Mouse (Mus musculus) cerebellum, adult 11-12 months (tissue): ENCODE measurements at regions not wholly inside any gene's neighbourhood (a gene's known extent, or its start where the extent isn't known, plus 50 kb on each side); places are given as distances from the start of the nearest gene placed in this dataset.

Experiments
- DNase-seq: peaks from one replicate; pipeline ENCODE4 v3.0.0; 2022

GRCm38 (mm10) chr11:41370995-41371394 lies 615.9 kb upstream of the Ccng1 start:
- no peak for DNase-seq

- no peak for DNase-seq
Observed at GRCm38 (mm10) chr11:41341107-41341506, 586.0 kb upstream of the Ccng1 start.

- DNase-seq: no peak
Observed at GRCm38 (mm10) chr11:41340383-41340782, 585.3 kb upstream of the Ccng1 start.

- DNase-seq: peak; percentile 1
Observed at GRCm38 (mm10) chr11:41337134-41337533, 582.0 kb upstream of the Ccng1 start.

- no peak for DNase-seq
Observed at GRCm38 (mm10) chr11:41333689-41334088, 578.6 kb upstream of the Ccng1 start.
